Mouse (Mus musculus) liver, embryonic 11.5 days (tissue): ENCODE data around the gene Kpna4. TPM values are rescaled to one million over a fixed set of nuclear protein-coding genes. Genes with fewer than 3 reads are reported as not detected.

Source experiments
- ATAC-seq: fragments of 200-750 bp; cut with Nextera tagmentation; replicated peaks from 2 replicates; pipeline ENCODE4 v1.8.0; 2017; ENCODE audit warnings: moderate number of reproducible peaks, mild to moderate bottlenecking, moderate TSS enrichment, moderate library complexity; ENCODE audit not compliant: low FRiP score
- DNase-seq: peaks from one replicate; pipeline ENCODE4 v3.0.0-alpha.2; 2017; ENCODE audit warnings: low spot score
- H3K27ac ChIP-seq: fragments of 300-500 bp; sonication (generic); 2 replicates; pipeline ENCODE4 v1.5.1; 2014; ENCODE audit warnings: mild to moderate bottlenecking, low read depth, low read length, control low read depth
- H3K27me3 ChIP-seq: fragments of 300-500 bp; sonication (generic); replicated peaks from 2 replicates; pipeline ENCODE4 v1.6.1; 2014; ENCODE audit warnings: low read length, mixed read lengths; ENCODE audit not compliant: control insufficient read depth, insufficient read depth
- H3K36me3 ChIP-seq: fragments of 300-500 bp; sonication (generic); 2 replicates; pipeline ENCODE4 v1.6.1; 2014; ENCODE audit warnings: mild to moderate bottlenecking, low read length, moderate library complexity, mixed read lengths; ENCODE audit not compliant: control insufficient read depth, insufficient read depth
- H3K4me1 ChIP-seq: fragments of 300-500 bp; sonication (generic); replicated peaks from 2 replicates; pipeline ENCODE4 v1.6.1; 2014; ENCODE audit warnings: low read length, mixed read lengths; ENCODE audit not compliant: control insufficient read depth, insufficient read depth
- H3K4me2 ChIP-seq: fragments of 300-500 bp; sonication (generic); 2 replicates; pipeline ENCODE4 v1.6.1; 2014; ENCODE audit warnings: mild to moderate bottlenecking, control low read depth, moderate library complexity
- H3K4me3 ChIP-seq: fragments of 300-500 bp; sonication (generic); 2 replicates; pipeline ENCODE4 v1.5.1; 2014; ENCODE audit warnings: low read depth, low read length, control low read depth
- H3K9ac ChIP-seq: fragments of 300-500 bp; sonication (generic); 2 replicates; pipeline ENCODE4 v1.6.1; 2014; ENCODE audit warnings: low read depth, low read length, control low read depth
- H3K9me3 ChIP-seq: fragments of 300-500 bp; sonication (generic); 2 replicates; pipeline ENCODE4 v1.6.1; 2016; ENCODE audit warnings: low read length, inconsistent platforms, mixed read lengths; ENCODE audit not compliant: control insufficient read depth
- WGBS: fragments of 180-500 bp; shearing (Covaris S2); extraction: QIAGEN DNeasy Blood & Tissue Kit; methylation state at CpG from one replicate; pipeline ENCODE4 v1.1.7; 2014; 5-methylcytosine and 5-hydroxymethylcytosine counted together
- polyA plus RNA-seq: library from polyadenylated mRNA; unstranded; fragments of >200 nt; fragmentation: Nextera tagmentation; extraction: Ambion mirVana; gene quantifications from 2 replicates; pipeline ENCODE4 v1.2.1, GENCODE M21; 2014

The Kpna4 gene
- polyA plus RNA-seq: 26.2 and 33.0 TPM in 2 replicates

DNA sequence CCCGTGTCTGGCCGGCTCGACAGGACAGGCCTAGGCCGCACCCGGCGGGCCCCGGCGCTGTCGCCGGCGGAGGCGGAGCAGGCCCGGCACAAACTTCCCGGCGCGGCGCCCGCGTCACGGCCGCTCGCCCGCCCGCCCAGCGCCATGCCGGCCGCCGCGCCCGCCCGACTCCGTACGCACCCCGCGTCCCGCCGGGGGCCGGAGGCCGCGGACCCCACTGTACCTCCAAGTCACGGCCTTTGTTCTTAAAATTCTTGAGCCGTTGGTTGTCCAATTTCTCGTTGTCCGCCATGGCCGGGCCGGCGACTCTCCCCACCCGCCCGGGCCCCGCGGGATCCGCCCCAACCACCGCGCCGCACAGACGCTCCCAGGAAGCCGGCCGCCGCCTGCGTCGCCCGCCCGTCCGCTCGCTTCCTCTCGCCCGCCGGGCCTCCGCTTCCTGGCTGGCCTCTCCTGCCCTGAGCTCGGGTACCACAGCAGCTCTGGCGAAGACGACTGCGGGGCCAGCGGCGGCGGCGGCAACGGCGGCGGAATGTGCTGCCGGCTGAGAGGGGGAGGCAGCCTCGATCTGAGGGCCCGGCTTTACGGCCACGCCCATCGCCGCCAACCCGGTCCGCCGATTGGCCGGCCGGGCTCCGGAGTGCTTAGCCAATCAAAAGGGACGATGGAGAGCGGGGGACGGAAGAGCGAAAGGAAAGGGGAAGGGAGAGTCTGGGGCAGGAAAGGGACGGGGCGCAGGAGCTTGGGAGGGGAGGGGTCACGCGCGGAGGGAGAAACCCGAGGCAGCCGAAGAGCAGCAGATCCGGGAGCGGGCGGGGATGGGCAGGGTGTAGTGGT is at the start of gene Kpna4:
TSS of gene Kpna4 (minus strand) at position 605 of the 837 bp plus-strand sequence.
- peak within 1 kb of the TSS; percentile 92 for H3K27ac ChIP-seq
- DNase-seq (peak; percentile 93), ATAC-seq (peak; percentile 96)
- no peaks in the 10 kb centered on the region for H3K27me3 ChIP-seq
- under 1% methylated on average over 89 of the region's 107 CpGs for WGBS
- peak within 1 kb of the TSS; percentile 87 for H3K4me2 ChIP-seq
- peaks cover 11% of the 10 kb centered on the region for H3K4me1 ChIP-seq
- H3K4me3 ChIP-seq: peak within 1 kb of the TSS; percentile 96
- peak within 1 kb of the TSS; percentile 91 for H3K9ac ChIP-seq
- H3K9me3 ChIP-seq: no peaks in the 10 kb centered on the region
- no peaks in the 10 kb centered on the region for H3K36me3 ChIP-seq

DNA sequence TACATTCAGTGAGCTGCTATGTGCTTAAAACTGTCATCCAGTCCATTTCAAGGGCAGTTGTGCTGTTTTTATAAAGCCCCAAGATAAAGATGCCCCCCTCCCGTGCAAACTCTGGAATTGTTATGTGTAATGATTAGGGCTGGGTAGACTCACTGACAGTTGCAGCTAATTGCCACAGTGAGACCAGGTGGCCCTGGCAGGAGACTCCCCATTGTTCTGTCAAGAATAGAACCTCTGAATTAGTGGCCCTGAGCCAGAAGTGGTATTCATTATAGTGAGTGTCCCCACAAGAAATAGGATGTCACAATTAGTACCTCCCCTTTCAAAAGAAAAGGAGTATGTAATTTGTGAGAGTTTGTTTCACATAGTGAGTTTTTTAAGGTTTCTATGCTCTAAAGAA is 48.3 kb upstream of the Kpna4 start:
- Histone ChIP-seq H3K4me2 (no peak overlapping the region), H3K9me3 (no peaks in the 10 kb centered on the region), H3K9ac (no peak overlapping the region), H3K27me3 (no peaks in the 10 kb centered on the region), H3K27ac (no peak overlapping the region), H3K4me3 (no peak overlapping the region), H3K4me1 (no peaks in the 10 kb centered on the region), H3K36me3 (no peaks in the 10 kb centered on the region)
- ATAC-seq: no peak
- 50% methylated on average over 1 of the region's 1 CpGs for WGBS
- DNase-seq: no peak

DNA sequence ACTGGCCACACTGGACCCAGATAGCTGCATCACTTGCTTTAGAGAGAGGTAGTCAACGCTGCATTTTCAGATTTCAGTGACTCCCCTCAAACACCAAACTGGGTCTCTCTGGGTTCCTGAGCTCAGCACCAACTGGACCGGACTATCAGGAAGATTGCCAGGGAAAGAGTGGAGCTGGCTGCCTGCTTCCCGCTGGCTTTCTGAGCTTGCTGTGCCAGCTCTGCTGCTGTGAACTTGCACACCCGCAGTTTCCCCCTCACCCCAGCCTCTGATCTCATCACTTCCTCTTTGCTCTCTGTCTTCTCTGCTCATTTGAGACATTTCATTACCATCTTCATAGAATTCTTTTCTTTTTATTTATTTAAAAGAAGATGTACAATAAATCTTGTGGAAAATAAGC is 44.2 kb upstream of the Kpna4 start:
- no peak for DNase-seq
- Histone ChIP-seq H3K4me1 (no peaks in the 10 kb centered on the region), H3K27me3 (no peaks in the 10 kb centered on the region), H3K36me3 (no peaks in the 10 kb centered on the region), H3K27ac (no peak overlapping the region), H3K9me3 (no peaks in the 10 kb centered on the region), H3K4me3 (no peak overlapping the region), H3K4me2 (no peak overlapping the region), H3K9ac (no peak overlapping the region)
- no peak for ATAC-seq
- 53% methylated on average over 4 of the region's 4 CpGs for WGBS

DNA sequence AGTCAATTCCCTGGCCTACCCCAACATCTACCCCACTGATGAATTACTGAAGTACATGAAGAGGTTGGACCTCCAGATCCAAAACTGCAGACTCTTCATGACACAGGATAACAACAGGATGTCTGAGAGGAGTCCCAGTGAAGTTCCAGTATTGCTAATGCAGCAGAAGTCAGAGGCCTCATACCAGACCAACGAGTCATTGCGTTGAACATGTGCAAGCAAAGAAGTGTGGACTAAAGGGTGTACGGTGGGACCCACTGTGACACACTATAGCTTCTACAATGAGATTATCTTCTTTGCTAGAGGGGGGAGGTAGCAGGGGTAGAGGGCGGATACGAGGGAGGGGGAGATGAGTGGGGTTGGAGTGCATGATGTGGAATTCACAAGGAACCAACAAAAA is 42.9 kb upstream of the Kpna4 start:
- H3K27me3 ChIP-seq: no peaks in the 10 kb centered on the region
- H3K4me3 ChIP-seq: no peak overlapping the region
- WGBS: 74% methylated on average over 5 of the region's 5 CpGs
- H3K4me2 ChIP-seq: no peak overlapping the region
- H3K27ac ChIP-seq: no peak overlapping the region
- H3K9me3 ChIP-seq: no peaks in the 10 kb centered on the region
- H3K9ac ChIP-seq: no peak overlapping the region
- no peaks in the 10 kb centered on the region for H3K4me1 ChIP-seq
- DNase-seq (no peak), ATAC-seq (no peak)
- H3K36me3 ChIP-seq: no peaks in the 10 kb centered on the region

DNA sequence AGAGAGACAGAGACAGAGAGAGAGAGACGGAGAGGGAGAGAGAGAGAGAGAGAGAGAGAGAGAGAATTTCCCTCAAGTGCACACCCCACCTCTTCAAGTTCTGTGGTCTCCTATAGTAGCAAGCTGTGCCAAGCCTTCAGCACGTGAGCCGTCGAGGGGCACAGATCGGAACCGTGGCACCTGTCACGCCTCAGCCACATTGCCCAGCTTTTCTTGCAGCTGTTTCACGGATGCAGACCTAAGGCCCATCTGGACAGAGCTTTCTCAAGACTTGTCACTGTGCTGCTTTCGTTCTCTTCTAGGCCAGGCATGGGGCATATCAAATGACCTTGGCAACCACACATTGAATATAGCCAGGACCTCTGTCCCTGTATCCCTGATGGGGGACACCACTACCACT is 41.8 kb upstream of the Kpna4 start:
- ATAC-seq: no peak
- Histone ChIP-seq H3K36me3 (no peaks in the 10 kb centered on the region), H3K9ac (no peak overlapping the region), H3K4me2 (no peak overlapping the region), H3K27ac (no peak overlapping the region), H3K4me1 (no peaks in the 10 kb centered on the region), H3K27me3 (no peaks in the 10 kb centered on the region), H3K9me3 (no peaks in the 10 kb centered on the region), H3K4me3 (no peak overlapping the region)
- DNase-seq: no peak
- 81% methylated on average over 9 of the region's 9 CpGs for WGBS

DNA sequence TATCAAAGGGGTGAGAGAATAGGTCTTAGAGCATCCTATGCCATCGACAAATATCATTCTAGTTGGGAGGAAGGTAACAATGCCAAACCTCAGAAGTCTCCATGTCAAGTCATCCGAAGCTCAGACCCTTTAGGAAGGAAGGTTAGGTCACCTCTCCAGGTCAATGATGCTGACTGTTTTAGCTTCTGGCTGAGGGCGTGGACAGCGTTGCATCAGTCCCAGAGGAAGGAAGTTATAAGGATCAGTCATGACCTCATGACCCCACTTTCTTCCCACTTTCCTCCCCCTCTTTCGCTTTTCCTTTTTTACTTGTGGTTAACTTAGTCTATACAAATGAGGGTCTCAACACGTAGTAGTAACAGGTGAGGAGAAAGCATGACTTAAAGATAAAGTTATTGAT is 36.1 kb upstream of the Kpna4 start:
- Histone ChIP-seq H3K36me3 (no peaks in the 10 kb centered on the region), H3K9ac (no peak overlapping the region), H3K27ac (no peak overlapping the region), H3K4me1 (no peaks in the 10 kb centered on the region), H3K4me2 (no peak overlapping the region), H3K27me3 (no peaks in the 10 kb centered on the region), H3K9me3 (no peaks in the 10 kb centered on the region), H3K4me3 (no peak overlapping the region)
- 53% methylated on average over 6 of the region's 6 CpGs for WGBS
- DNase-seq (no peak), ATAC-seq (no peak)

DNA sequence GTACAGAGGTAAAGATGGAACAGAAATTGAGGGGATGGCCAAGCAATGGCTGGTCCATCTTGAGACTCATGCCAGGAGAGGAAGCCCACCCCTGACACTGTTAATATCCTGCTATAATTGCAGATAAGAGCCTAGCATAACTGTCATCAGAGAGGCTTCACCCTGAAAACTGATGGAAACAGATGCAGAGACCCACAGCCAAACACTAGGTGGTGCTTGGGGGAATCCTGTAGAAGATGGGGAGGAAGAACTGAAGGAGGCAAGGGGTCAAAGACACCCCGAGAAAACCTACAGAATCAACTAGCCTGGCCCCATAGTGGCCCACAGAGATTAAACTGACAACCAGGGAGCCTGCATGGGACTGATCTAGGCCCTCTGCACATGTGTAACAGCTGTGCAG is 33.5 kb upstream of the Kpna4 start:
- no peak for ATAC-seq
- Histone ChIP-seq H3K27ac (no peak overlapping the region), H3K4me2 (no peak overlapping the region), H3K4me3 (no peak overlapping the region), H3K36me3 (no peaks in the 10 kb centered on the region), H3K9ac (no peak overlapping the region), H3K27me3 (no peaks in the 10 kb centered on the region), H3K4me1 (no peaks in the 10 kb centered on the region), H3K9me3 (no peaks in the 10 kb centered on the region)
- WGBS: 61% methylated on average over 1 of the region's 1 CpGs
- DNase-seq: no peak

DNA sequence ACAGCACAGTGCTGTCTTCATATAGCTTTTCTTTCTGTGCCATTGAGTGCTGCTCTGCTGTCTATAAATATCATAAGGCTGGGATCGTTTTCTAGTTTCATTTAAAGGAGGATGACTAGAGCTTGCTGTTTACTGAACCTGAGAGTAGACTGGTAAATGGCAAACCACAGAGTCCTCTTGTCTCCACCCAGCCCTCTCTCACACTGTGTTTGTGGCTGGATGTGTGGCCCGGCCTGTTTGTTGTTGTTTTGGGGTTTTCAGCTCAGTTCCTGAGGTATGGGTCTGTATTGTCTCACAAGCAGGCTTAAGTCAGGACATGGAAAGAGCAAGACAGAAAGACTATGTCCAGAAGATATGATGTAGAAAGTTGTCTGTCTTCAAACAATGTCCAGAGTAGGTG is 32.6 kb upstream of the Kpna4 start:
- Histone ChIP-seq H3K36me3 (no peaks in the 10 kb centered on the region), H3K9me3 (no peaks in the 10 kb centered on the region), H3K4me3 (no peak overlapping the region), H3K9ac (no peak overlapping the region), H3K4me1 (no peaks in the 10 kb centered on the region), H3K27me3 (no peaks in the 10 kb centered on the region), H3K4me2 (no peak overlapping the region), H3K27ac (no peak overlapping the region)
- DNase-seq (no peak), ATAC-seq (no peak)
- 64% methylated on average over 2 of the region's 2 CpGs for WGBS

DNA sequence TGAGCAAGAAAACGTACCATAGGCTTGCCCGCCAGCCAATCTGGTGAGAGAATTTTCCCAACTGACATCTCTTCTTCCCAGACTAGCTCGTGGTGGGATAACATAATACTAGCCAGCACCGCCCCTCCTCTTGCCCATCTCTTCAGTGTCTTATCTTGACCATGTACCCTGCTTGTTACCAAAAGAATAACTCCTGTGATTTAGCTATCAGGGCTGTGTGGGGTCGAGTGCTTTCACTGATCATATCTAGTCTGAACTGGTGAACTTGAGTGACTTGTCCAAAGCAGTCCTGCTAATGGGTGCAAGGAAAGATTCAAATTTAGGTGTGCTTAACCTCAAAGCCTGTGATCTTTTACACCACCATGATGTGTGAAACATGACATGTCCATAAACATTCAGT is 31.0 kb upstream of the Kpna4 start:
- H3K9ac ChIP-seq: no peak overlapping the region
- no peak for DNase-seq
- H3K9me3 ChIP-seq: no peaks in the 10 kb centered on the region
- no peaks in the 10 kb centered on the region for H3K4me1 ChIP-seq
- no peak for ATAC-seq
- no peaks in the 10 kb centered on the region for H3K36me3 ChIP-seq
- no peak overlapping the region for H3K4me2 ChIP-seq
- H3K27me3 ChIP-seq: no peaks in the 10 kb centered on the region
- no peak overlapping the region for H3K4me3 ChIP-seq
- WGBS: 69% methylated on average over 5 of the region's 5 CpGs
- no peak overlapping the region for H3K27ac ChIP-seq
